Mouse (Mus musculus) cerebellum, adult 2 months (tissue): ENCODE results near the gene Mns1.

Experiments used
- CTCF ChIP-seq: fragments of 200-500 bp; IDR thresholded peaks from 2 replicates; pipeline ENCODE4 v1.5.1; 2011; ENCODE audit warnings: low read depth, mild to moderate bottlenecking, control low read depth, low read length, moderate library complexity, borderline replicate concordance; ENCODE audit not compliant: insufficient read depth
- POLR2A ChIP-seq: fragments of 200-500 bp; IDR thresholded peaks from 2 replicates; pipeline ENCODE4 v1.6.1; 2011; ENCODE audit warnings: low read length, control low read depth, borderline replicate concordance; ENCODE audit not compliant: insufficient read depth

GRCm38 (mm10) chr9:72411746-72412145, 26.1 kb upstream of the Mns1 start:
- TF ChIP-seq CTCF (peak; percentile 21; the same call in 1 of the 2 replicates), POLR2A (no peak)
